Mouse (Mus musculus): ENCODE data around the gene Rsrc2.
"Not testable (repeated sequence)": the region's sequence is repeated elsewhere in the genome, so short reads cannot be mapped to it uniquely, and the experiment has no call there.

Gene Rsrc2

GRCm38 (mm10) chr5:123749065-123750064, at the start of gene Rsrc2, which contains the start of gene Kntc1:
Gene Rsrc2, minus strand, starts transcription at chr5:123749414.
Gene Kntc1, plus strand, starts transcription at chr5:123749716.
- no peak for TF ChIP-seq POU5F1 (IDR thresholded peaks at IDR 0.05; ENCODE audit: borderline replicate concordance, low read length)
- no peak for TF ChIP-seq NANOG (IDR thresholded peaks at IDR 0.05; ENCODE audit: borderline replicate concordance, low read length)
- no peak for TF ChIP-seq CTCF (conservative IDR thresholded peaks at IDR 0.05; ENCODE audit: low read length)
- Histone ChIP-seq H3K36me3 (ENCODE audit: insufficient read depth, low read length) (peaks cover 63% of the 10 kb centered on the region), H3K4me1 (replicated peaks; ENCODE audit: low read depth, low read length) (peaks cover 49% of the 10 kb centered on the region), H3K27me3 (ENCODE audit: insufficient read depth, low read length) (no peaks in the 10 kb centered on the region), H3K4me3 (replicated peaks; ENCODE audit: low read length) (peak within 1 kb of the TSS; percentile 88), H3K9me3 (ENCODE audit: low read length) (no peaks in the 10 kb centered on the region)

GRCm38 (mm10) chr5:123793081-123793480, 43.9 kb upstream of the Rsrc2 start:
- Histone ChIP-seq H3K9me3 (ENCODE audit: low read length) (no peaks in the 10 kb centered on the region), H3K27me3 (ENCODE audit: insufficient read depth, low read length) (no peaks in the 10 kb centered on the region), H3K4me3 (replicated peaks; ENCODE audit: low read length) (no peak overlapping the region), H3K36me3 (ENCODE audit: insufficient read depth, low read length) (peaks cover 95% of the 10 kb centered on the region), H3K4me1 (replicated peaks; ENCODE audit: low read depth, low read length) (no peaks in the 10 kb centered on the region)
- TF ChIP-seq NANOG (IDR thresholded peaks at IDR 0.05; ENCODE audit: borderline replicate concordance, low read length) = no peak
- no peak for TF ChIP-seq POU5F1 (IDR thresholded peaks at IDR 0.05; ENCODE audit: borderline replicate concordance, low read length)
- peak; percentile 40 for TF ChIP-seq CTCF (conservative IDR thresholded peaks at IDR 0.05; ENCODE audit: low read length)

- no peak overlapping the region for H3K4me3 ChIP-seq (replicated peaks; ENCODE audit: low read length)
- no peaks in the 10 kb centered on the region for H3K4me1 ChIP-seq (replicated peaks; ENCODE audit: low read depth, low read length)
- peaks cover 95% of the 10 kb centered on the region for H3K36me3 ChIP-seq (ENCODE audit: insufficient read depth, low read length)
- no peaks in the 10 kb centered on the region for H3K27me3 ChIP-seq (ENCODE audit: insufficient read depth, low read length)
- TF ChIP-seq NANOG (IDR thresholded peaks at IDR 0.05; ENCODE audit: borderline replicate concordance, low read length) = no peak
- TF ChIP-seq CTCF (conservative IDR thresholded peaks at IDR 0.05; ENCODE audit: low read length) = peak; percentile 38
- TF ChIP-seq POU5F1 (IDR thresholded peaks at IDR 0.05; ENCODE audit: borderline replicate concordance, low read length) = no peak
- no peaks in the 10 kb centered on the region for H3K9me3 ChIP-seq (ENCODE audit: low read length)
These were observed 39.8 kb upstream of the Rsrc2 start for GRCm38 (mm10) chr5:123788976-123789375.

- Histone ChIP-seq H3K27me3 (ENCODE audit: insufficient read depth, low read length) (no peaks in the 10 kb centered on the region), H3K9me3 (ENCODE audit: low read length) (no peaks in the 10 kb centered on the region)
These were observed 32.6 kb upstream of the Rsrc2 start for GRCm38 (mm10) chr5:123781864-123782263.

GRCm38 (mm10) chr5:123780716-123781115, 31.5 kb upstream of the Rsrc2 start:
- TF ChIP-seq POU5F1 (IDR thresholded peaks at IDR 0.05; ENCODE audit: borderline replicate concordance, low read length) (no peak), CTCF (conservative IDR thresholded peaks at IDR 0.05; ENCODE audit: low read length) (no peak), NANOG (IDR thresholded peaks at IDR 0.05; ENCODE audit: borderline replicate concordance, low read length) (no peak)
- no peaks in the 10 kb centered on the region for H3K27me3 ChIP-seq (ENCODE audit: insufficient read depth, low read length)
- H3K36me3 ChIP-seq (ENCODE audit: insufficient read depth, low read length) = peaks cover 100% of the 10 kb centered on the region
- H3K4me3 ChIP-seq (replicated peaks; ENCODE audit: low read length) = no peak overlapping the region
- H3K9me3 ChIP-seq (ENCODE audit: low read length) = no peaks in the 10 kb centered on the region
- H3K4me1 ChIP-seq (replicated peaks; ENCODE audit: low read depth, low read length) = no peaks in the 10 kb centered on the region

More at GRCm38 (mm10) chr5:123781864-123782263, 32.6 kb upstream of the Rsrc2 start:
- Histone ChIP-seq H3K4me1 (replicated peaks; ENCODE audit: low read depth, low read length) (no peaks in the 10 kb centered on the region), H3K36me3 (ENCODE audit: insufficient read depth, low read length) (peaks cover 100% of the 10 kb centered on the region), H3K4me3 (replicated peaks; ENCODE audit: low read length) (no peak overlapping the region)
- TF ChIP-seq CTCF (conservative IDR thresholded peaks at IDR 0.05; ENCODE audit: low read length) (no peak), POU5F1 (IDR thresholded peaks at IDR 0.05; ENCODE audit: borderline replicate concordance, low read length) (no peak), NANOG (IDR thresholded peaks at IDR 0.05; ENCODE audit: borderline replicate concordance, low read length) (no peak)

- TF ChIP-seq CTCF (conservative IDR thresholded peaks at IDR 0.05; ENCODE audit: low read length) (no peak), NANOG (IDR thresholded peaks at IDR 0.05; ENCODE audit: borderline replicate concordance, low read length) (no peak), POU5F1 (IDR thresholded peaks at IDR 0.05; ENCODE audit: borderline replicate concordance, low read length) (no peak)
- Histone ChIP-seq H3K36me3 (ENCODE audit: insufficient read depth, low read length) (peaks cover 100% of the 10 kb centered on the region), H3K9me3 (ENCODE audit: low read length) (no peaks in the 10 kb centered on the region), H3K4me3 (replicated peaks; ENCODE audit: low read length) (no peak overlapping the region), H3K27me3 (ENCODE audit: insufficient read depth, low read length) (no peaks in the 10 kb centered on the region), H3K4me1 (replicated peaks; ENCODE audit: low read depth, low read length) (no peaks in the 10 kb centered on the region)
These were observed 24.2 kb upstream of the Rsrc2 start for GRCm38 (mm10) chr5:123773441-123773840.

GRCm38 (mm10) chr5:123766455-123766854, 17.2 kb upstream of the Rsrc2 start:
- not testable (repeated sequence) for H3K27me3 ChIP-seq (ENCODE audit: insufficient read depth, low read length); H3K4me1 ChIP-seq (replicated peaks; ENCODE audit: low read depth, low read length); H3K9me3 ChIP-seq (ENCODE audit: low read length); H3K4me3 ChIP-seq (replicated peaks; ENCODE audit: low read length)
- peaks cover 96% of the 10 kb centered on the region for H3K36me3 ChIP-seq (ENCODE audit: insufficient read depth, low read length)

- Histone ChIP-seq H3K36me3 (ENCODE audit: insufficient read depth, low read length) (peaks cover 95% of the 10 kb centered on the region), H3K27me3 (ENCODE audit: insufficient read depth, low read length) (no peaks in the 10 kb centered on the region), H3K9me3 (ENCODE audit: low read length) (no peaks in the 10 kb centered on the region), H3K4me1 (replicated peaks; ENCODE audit: low read depth, low read length) (peaks cover 8% of the 10 kb centered on the region), H3K4me3 (replicated peaks; ENCODE audit: low read length) (no peak overlapping the region)
- TF ChIP-seq NANOG (IDR thresholded peaks at IDR 0.05; ENCODE audit: borderline replicate concordance, low read length) = no peak
- no peak for TF ChIP-seq POU5F1 (IDR thresholded peaks at IDR 0.05; ENCODE audit: borderline replicate concordance, low read length)
- TF ChIP-seq CTCF (conservative IDR thresholded peaks at IDR 0.05; ENCODE audit: low read length) = no peak
These were observed 16.3 kb upstream of the Rsrc2 start for GRCm38 (mm10) chr5:123765506-123765905.

Measured in E14TG2a.4 (cell line).